11 mouse cellular contexts compared by ENCODE assay signal in the genomic region with DNA sequence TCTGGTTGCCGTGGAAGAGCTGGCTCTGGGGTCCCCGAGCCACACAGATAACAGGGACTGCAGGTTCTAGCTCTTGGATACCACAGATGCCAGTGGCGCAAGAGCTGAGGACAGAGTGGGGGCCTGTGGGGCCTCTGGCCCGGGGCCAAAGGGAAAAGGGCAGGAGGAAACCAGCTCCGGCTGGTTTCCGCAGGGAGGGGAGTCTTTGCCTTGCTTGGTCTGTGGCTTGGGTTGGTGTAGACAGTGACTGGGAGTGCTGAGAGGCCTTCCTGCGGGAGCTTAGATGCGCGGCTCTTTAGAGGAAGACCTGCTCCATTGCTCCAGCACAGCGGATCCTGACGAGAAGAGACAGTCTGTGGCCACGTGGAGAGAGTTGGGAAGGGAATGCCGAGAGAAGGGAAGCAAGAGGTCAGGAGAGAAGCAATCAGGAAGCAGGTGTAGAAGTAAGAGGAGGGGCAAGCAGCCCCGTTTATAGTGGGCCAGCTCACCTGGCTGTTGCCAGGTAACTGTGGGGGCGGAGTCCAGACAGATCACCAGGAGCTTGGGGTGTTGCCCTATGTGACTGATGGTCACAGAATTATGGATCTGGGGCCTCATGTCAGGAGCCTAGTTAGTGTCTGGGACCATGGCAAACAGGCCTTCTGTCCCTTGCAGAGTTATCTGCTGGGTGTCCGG. TPM values are rescaled to one million over a fixed set of nuclear protein-coding genes. Genes with fewer than 3 reads are reported as not detected.
DNase-seq lines count a peak whose midpoint lies in the region; ATAC-seq and TF ChIP-seq lines count a peak whose summit lies in the region.
"Had no signal": no experiment of that assay in that cellular context is flagged by ENCODE, and none has a peak within 500 bp of the region (broad histone marks: within the 10 kb centered on the region; RNA-seq: fewer than 3 reads in every experiment).

No protein-coding gene starts in this region.

- H3K9me3 ChIP-seq in limb, embryonic 13.5 days = peaks cover 10% of the 10 kb centered on the region
- H3K9me3 ChIP-seq in limb, embryonic 10.5 days (replicated peaks) = no peaks in the 10 kb centered on the region
- H3K9me3 ChIP-seq in lung, postnatal 0 days (ENCODE audit: low read length) = no peaks in the 10 kb centered on the region

- no peak overlapping the region for H3K4me3 ChIP-seq in limb, embryonic 13.5 days
- H3K4me3 ChIP-seq in limb, embryonic 10.5 days = no peak overlapping the region
- no peak overlapping the region for H3K4me3 ChIP-seq in lung, postnatal 0 days (ENCODE audit: low read depth, low read length)
- H3K4me3 ChIP-seq: erythroblast, embryonic 14.5 days; left cerebral cortex, adult 2 months had no signal

- H3K4me2 ChIP-seq in limb, embryonic 13.5 days (replicated peaks) = no peak overlapping the region
- H3K4me2 ChIP-seq in lung, postnatal 0 days (replicated peaks; ENCODE audit: low read depth, low read length) = no peak overlapping the region

- no peaks in the 10 kb centered on the region for H3K4me1 ChIP-seq in limb, embryonic 13.5 days
- peaks cover 5% of the 10 kb centered on the region; the same call in 1 of the 2 replicates for H3K4me1 ChIP-seq in limb, embryonic 10.5 days
- H3K4me1 ChIP-seq in lung, postnatal 0 days (ENCODE audit: insufficient read depth, low read depth, low read length) = peaks cover 3% of the 10 kb centered on the region; the same call in 1 of the 2 replicates

- no peak for TF ChIP-seq CTCF in lung, postnatal 0 days (IDR thresholded peaks at IDR 0.05)

- peak; percentile 50 to 66 for DNase-seq in cerebellum, postnatal 14 days
- DNase-seq in cerebellum, adult 9-11 months = no peak
- no peak for DNase-seq in limb, embryonic 10.5 days (ENCODE audit: low spot score)
- peak; percentile 33 for DNase-seq in lung, postnatal 0 days (ENCODE audit: low spot score)
- no peak for DNase-seq in thymus, postnatal 4 days
- no peak for DNase-seq in urinary bladder, postnatal 25 days (ENCODE audit: low spot score)
- DNase-seq: B cell, adult 2 months had no signal

- H3K36me3 ChIP-seq in limb, embryonic 13.5 days = peaks cover 53% of the 10 kb centered on the region
- peaks cover 51% of the 10 kb centered on the region for H3K36me3 ChIP-seq in limb, embryonic 10.5 days
- H3K36me3 ChIP-seq in lung, postnatal 0 days (ENCODE audit: insufficient read depth, low read length) = peaks cover 19% of the 10 kb centered on the region

- 0 out of 2 replicates have a peak, but pooled peaks have one; percentile 28 for ATAC-seq in limb, embryonic 13.5 days (ENCODE audit: low FRiP score, low read depth)
- ATAC-seq in granulocyte monocyte progenitor cell, adult 5-6 weeks (replicated peaks; ENCODE audit: poor library complexity, severe bottlenecking) = peak; percentile 82
- ATAC-seq in lung, postnatal 0 days = peak; percentile 85

- whole genome bisulfite sequencing in limb, embryonic 13.5 days = 77% methylated on average over 16 of the region's 16 CpGs
- 85% methylated on average over 16 of the region's 16 CpGs for whole genome bisulfite sequencing in limb, embryonic 10.5 days
- WGBS in lung, postnatal 0 days = 27% methylated on average over 13 of the region's 16 CpGs

- H3K27me3 ChIP-seq in limb, embryonic 13.5 days = no peaks in the 10 kb centered on the region
- H3K27me3 ChIP-seq in limb, embryonic 10.5 days (ENCODE audit: low read depth, poor library complexity, severe bottlenecking) = no peaks in the 10 kb centered on the region
- no peaks in the 10 kb centered on the region for H3K27me3 ChIP-seq in lung, postnatal 0 days (replicated peaks; ENCODE audit: insufficient read depth, low read length)

- H3K9ac ChIP-seq in limb, embryonic 13.5 days = no peak overlapping the region
- H3K9ac ChIP-seq in lung, postnatal 0 days (replicated peaks; ENCODE audit: low read depth) = no peak overlapping the region

- H3K27ac ChIP-seq in limb, embryonic 13.5 days = no peak overlapping the region
- no peak overlapping the region for H3K27ac ChIP-seq in limb, embryonic 10.5 days
- no peak overlapping the region for H3K27ac ChIP-seq in lung, postnatal 0 days (ENCODE audit: low read length)
- H3K27ac ChIP-seq: left cerebral cortex, adult 2 months had no signal

- TF ChIP-seq EP300 in lung, postnatal 0 days (IDR thresholded peaks at IDR 0.05) = no peak

RNA-seq across cellular contexts. Expression of gene Kcnj11, which starts 15.6 kb away (rescaled TPM):
- 0.18 and 0.23 TPM in 2 replicates for polyA plus RNA-seq in limb, embryonic 13.5 days (2015; fragmentation: Nextera tagmentation; extraction: Ambion mirVana)
- 0.06 and 0.13 TPM in 2 replicates for polyA plus RNA-seq in limb, embryonic 10.5 days (2016; fragmentation: Nextera tagmentation; extraction: Ambion mirVana)
- not detected in 2 replicates for total RNA-seq in granulocyte monocyte progenitor cell, adult 5-6 weeks (2014; fragmentation: Nextera tagmentation)
- not detected in 2 replicates for total RNA-seq in granulocyte monocyte progenitor cell, adult 5-6 weeks (2017)
- 0.44 and 0.45 TPM in 2 replicates for polyA plus RNA-seq in lung, postnatal 0 days (2015; fragmentation: Nextera tagmentation; extraction: Ambion mirVana)

RNA-seq across cellular contexts. Expression of gene Nomo1, which starts 51.5 kb away (rescaled TPM):
- 24.3 and 26.5 TPM in 2 replicates for polyA plus RNA-seq in limb, embryonic 13.5 days (2015; fragmentation: Nextera tagmentation; extraction: Ambion mirVana)
- polyA plus RNA-seq in limb, embryonic 10.5 days (2016; fragmentation: Nextera tagmentation; extraction: Ambion mirVana) = 27.0 and 29.6 TPM in 2 replicates
- 40.8 and 56.0 TPM in 2 replicates for total RNA-seq in granulocyte monocyte progenitor cell, adult 5-6 weeks (2014; fragmentation: Nextera tagmentation)
- total RNA-seq in granulocyte monocyte progenitor cell, adult 5-6 weeks (2017) = 59.7 and 71.5 TPM in 2 replicates
- 17.8 and 18.5 TPM in 2 replicates for polyA plus RNA-seq in lung, postnatal 0 days (2015; fragmentation: Nextera tagmentation; extraction: Ambion mirVana)

RNA-seq across cellular contexts. Expression of gene Abcc6, which starts 54.9 kb away (rescaled TPM):
- polyA plus RNA-seq in limb, embryonic 13.5 days (2015; fragmentation: Nextera tagmentation; extraction: Ambion mirVana) = 0.19 and 0.50 TPM in 2 replicates
- 0.10 and 0.20 TPM in 2 replicates for polyA plus RNA-seq in limb, embryonic 10.5 days (2016; fragmentation: Nextera tagmentation; extraction: Ambion mirVana)
- not detected in 2 replicates for total RNA-seq in granulocyte monocyte progenitor cell, adult 5-6 weeks (2014; fragmentation: Nextera tagmentation)
- total RNA-seq in granulocyte monocyte progenitor cell, adult 5-6 weeks (2017) = not detected in 2 replicates
- 0.26 and 0.37 TPM in 2 replicates for polyA plus RNA-seq in lung, postnatal 0 days (2015; fragmentation: Nextera tagmentation; extraction: Ambion mirVana)

Comparison
In these comparisons a context has a peak if more than half of its experiments do, and no peak if none do; other contexts are left out.
1. DNase-seq: peak in cerebellum, postnatal 14 days (2 of 2) and lung, postnatal 0 days (single experiment); none in cerebellum, adult 9-11 months (single experiment), limb, embryonic 10.5 days (single experiment), thymus, postnatal 4 days (single experiment) and urinary bladder, postnatal 25 days (single experiment).
2. ATAC-seq: peak in every context shown above with its lines; median percentile 85 in lung, postnatal 0 days; 82 in granulocyte monocyte progenitor cell, adult 5-6 weeks; 28 in limb, embryonic 13.5 days.